Mouse (Mus musculus) embryonic facial prominence, embryonic 12.5 days (tissue): ENCODE data around the gene Dusp22. TPM values are rescaled to one million over a fixed set of nuclear protein-coding genes. Genes with fewer than 3 reads are reported as not detected.

Source experiments
- ATAC-seq: fragments of 200-750 bp; cut with Nextera tagmentation; 2 replicates; pipeline ENCODE4 v1.8.0; 2017; ENCODE audit not compliant: insufficient number of reproducible peaks, insufficient read depth, low FRiP score, low TSS enrichment
- H3K27ac ChIP-seq: fragments of 300-500 bp; sonication (generic); 2 replicates; pipeline ENCODE4 v1.5.1; 2016; ENCODE audit warnings: mild to moderate bottlenecking
- H3K27me3 ChIP-seq: fragments of 300-500 bp; sonication (generic); 2 replicates; pipeline ENCODE4 v1.6.1; 2016; ENCODE audit warnings: mild to moderate bottlenecking, moderate library complexity
- H3K36me3 ChIP-seq: fragments of 300-500 bp; sonication (generic); 2 replicates; pipeline ENCODE4 v1.6.1; 2016; ENCODE audit warnings: mild to moderate bottlenecking
- H3K4me1 ChIP-seq: fragments of 300-500 bp; sonication (generic); 2 replicates; pipeline ENCODE4 v1.6.1; 2016
- H3K4me2 ChIP-seq: fragments of 300-500 bp; sonication (generic); replicated peaks from 2 replicates; pipeline ENCODE4 v1.6.1; 2016; ENCODE audit warnings: mild to moderate bottlenecking, moderate library complexity
- H3K4me3 ChIP-seq: fragments of 300-500 bp; sonication (generic); 2 replicates; pipeline ENCODE4 v1.5.1; 2016; ENCODE audit warnings: mild to moderate bottlenecking
- H3K9ac ChIP-seq: fragments of 300-500 bp; sonication (generic); 2 replicates; pipeline ENCODE4 v1.6.1; 2016; ENCODE audit warnings: mild to moderate bottlenecking, moderate library complexity
- H3K9me3 ChIP-seq: fragments of 300-500 bp; sonication (generic); 2 replicates; pipeline ENCODE4 v1.6.1; 2016; ENCODE audit warnings: mild to moderate bottlenecking, moderate library complexity
- WGBS: fragments of 180-500 bp; shearing (Covaris S2); methylation state at CpG from one replicate; pipeline ENCODE4 v1.1.7; 2016; 5-methylcytosine and 5-hydroxymethylcytosine counted together
- polyA plus RNA-seq: library from polyadenylated mRNA; unstranded; fragments of >200 nt; fragmentation: Nextera tagmentation; extraction: Ambion mirVana; gene quantifications from 2 replicates; pipeline ENCODE4 v1.2.1, GENCODE M21; 2016

Dusp22 gene
- polyA plus RNA-seq, 1 experiment from 2014 or later, result 26.1 TPM

DNA sequence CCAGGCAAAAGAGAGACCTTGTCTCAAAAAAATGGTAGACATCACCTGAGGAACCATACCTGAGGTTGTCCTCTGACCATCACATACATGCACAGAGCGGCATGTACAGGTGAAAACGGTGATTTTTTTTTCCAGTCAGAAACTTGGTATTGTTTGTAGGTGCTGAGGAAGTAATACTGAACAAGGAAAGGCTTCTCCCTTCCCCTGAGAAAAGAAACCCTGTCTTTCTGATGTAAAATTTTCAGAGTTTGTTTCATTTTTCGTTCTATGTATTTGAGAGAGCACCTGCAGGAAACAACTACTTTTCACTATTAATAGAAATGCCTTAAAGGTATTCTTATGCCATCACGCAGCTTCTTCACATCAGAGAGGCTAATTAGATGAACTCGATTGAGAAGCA is 19.0 kb downstream of the Dusp22 start:
- Histone ChIP-seq H3K4me3 (no peak overlapping the region), H3K27me3 (no peaks in the 10 kb centered on the region), H3K4me2 (no peak overlapping the region), H3K9ac (no peak overlapping the region), H3K27ac (no peak overlapping the region), H3K36me3 (no peaks in the 10 kb centered on the region; the same call in 1 of the 2 replicates), H3K9me3 (no peaks in the 10 kb centered on the region), H3K4me1 (no peaks in the 10 kb centered on the region)
- ATAC-seq, result no peak
- WGBS, result 93% methylated on average over 5 of the region's 5 CpGs

DNA sequence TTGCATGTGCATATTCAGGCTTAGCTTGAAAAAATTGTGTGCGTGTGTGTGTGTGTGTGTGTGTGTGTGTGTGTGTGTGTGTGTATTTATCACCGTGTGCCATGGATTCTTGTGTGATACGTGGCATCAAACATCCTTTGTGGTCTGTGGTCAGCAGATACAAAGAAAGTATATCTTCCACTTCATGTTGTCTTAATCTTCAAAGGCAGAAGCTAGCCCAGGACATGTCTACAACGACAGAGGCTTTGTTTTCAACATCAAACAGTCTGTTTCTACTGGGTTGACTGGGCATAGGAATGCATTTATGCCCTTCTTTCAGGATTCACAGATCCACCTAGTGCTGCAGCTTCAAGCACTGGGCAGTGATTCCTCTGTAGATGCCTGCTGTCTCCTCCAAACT is 22.1 kb downstream of the Dusp22 start:
- Histone ChIP-seq H3K27me3 (no peaks in the 10 kb centered on the region), H3K4me2 (no peak overlapping the region), H3K36me3 (no peaks in the 10 kb centered on the region), H3K9me3 (no peaks in the 10 kb centered on the region), H3K4me3 (no peak overlapping the region), H3K27ac (no peak overlapping the region), H3K4me1 (no peaks in the 10 kb centered on the region), H3K9ac (no peak overlapping the region)
- no peak for ATAC-seq
- 86% methylated on average over 4 of the region's 4 CpGs for WGBS

DNA sequence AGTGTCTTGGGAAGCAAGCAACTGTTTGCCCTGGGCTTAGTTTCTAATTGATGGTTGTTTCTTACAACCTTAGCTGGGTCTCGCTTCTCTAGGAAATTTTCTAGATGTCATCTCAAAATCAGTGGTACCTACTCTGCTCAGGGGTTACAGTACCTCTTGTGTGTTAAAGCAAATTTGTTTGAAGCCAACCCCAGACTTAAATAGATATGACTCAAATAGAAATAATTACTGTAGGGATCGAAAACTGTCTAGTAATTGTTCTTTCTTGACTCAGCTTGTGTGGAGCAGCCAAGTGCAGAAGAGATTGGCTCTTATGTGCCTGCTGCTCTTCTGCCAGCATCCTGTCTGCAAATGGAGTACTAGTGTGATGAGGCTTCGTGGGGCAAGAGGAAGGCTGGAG is 22.5 kb downstream of the Dusp22 start:
- Histone ChIP-seq H3K4me3 (no peak overlapping the region), H3K36me3 (no peaks in the 10 kb centered on the region)
- WGBS, result 86% methylated on average over 3 of the region's 3 CpGs

DNA sequence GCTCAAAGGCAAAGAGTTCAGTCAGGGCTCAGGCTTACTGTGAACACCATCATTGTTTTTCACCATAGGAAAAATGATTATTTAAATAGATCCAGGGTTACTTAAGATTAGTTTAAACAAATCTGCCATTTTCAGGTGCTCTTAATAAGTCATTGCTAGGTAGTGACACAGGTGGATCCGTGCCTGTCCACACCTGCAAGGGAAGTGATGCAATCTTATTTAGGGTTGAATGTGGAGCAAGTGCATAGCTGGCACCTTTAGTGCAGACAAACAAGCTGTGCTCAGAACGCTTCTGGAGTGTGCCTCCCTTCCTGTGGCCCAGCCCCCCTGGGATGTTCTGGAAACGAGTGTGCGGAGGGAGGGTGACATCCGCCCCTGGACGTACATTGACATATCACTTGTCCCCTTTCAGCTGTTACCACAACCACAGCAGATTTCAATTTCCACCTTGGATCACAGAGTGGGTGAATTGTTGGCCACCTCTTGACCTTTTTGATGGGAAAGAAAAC is 24.9 kb downstream of the Dusp22 start:
- no peaks in the 10 kb centered on the region for H3K4me1 ChIP-seq
- no peaks in the 10 kb centered on the region for H3K9me3 ChIP-seq
- H3K9ac ChIP-seq, result no peak overlapping the region
- ATAC-seq, result no peak
- H3K4me3 ChIP-seq, result no peak overlapping the region
- H3K4me2 ChIP-seq, result no peak overlapping the region
- WGBS, result 66% methylated on average over 6 of the region's 6 CpGs
- H3K36me3 ChIP-seq, result no peaks in the 10 kb centered on the region
- no peaks in the 10 kb centered on the region for H3K27me3 ChIP-seq
- no peak overlapping the region for H3K27ac ChIP-seq

More for the DNA sequence above, 22.5 kb downstream of the Dusp22 start:
- no peak for ATAC-seq
- no peaks in the 10 kb centered on the region for H3K4me1 ChIP-seq
- no peak overlapping the region for H3K9ac ChIP-seq
- no peaks in the 10 kb centered on the region for H3K9me3 ChIP-seq
- H3K27ac ChIP-seq, result no peak overlapping the region
- no peaks in the 10 kb centered on the region for H3K27me3 ChIP-seq
- H3K4me2 ChIP-seq, result no peak overlapping the region

DNA sequence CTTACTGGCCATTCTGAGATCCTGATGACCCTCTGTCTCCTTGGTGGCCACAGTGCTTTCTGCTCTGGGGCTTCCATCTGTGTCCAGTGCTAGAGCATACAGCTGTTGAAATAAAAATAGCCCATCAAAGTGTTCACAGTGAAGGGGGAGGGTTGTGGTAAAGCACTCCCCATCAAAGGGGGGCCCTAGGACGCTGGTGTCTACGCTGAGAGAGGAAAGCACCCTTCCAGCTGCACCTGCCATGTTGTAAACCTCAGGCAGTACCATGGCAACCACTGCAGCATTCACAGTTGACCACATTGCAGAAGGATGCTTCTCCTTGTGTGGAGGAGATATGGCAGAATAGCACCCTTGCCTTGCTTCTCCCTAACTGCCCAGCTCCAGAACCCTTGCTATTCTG is 26.2 kb downstream of the Dusp22 start:
- Histone ChIP-seq H3K36me3 (no peaks in the 10 kb centered on the region), H3K27ac (no peak overlapping the region), H3K9me3 (no peaks in the 10 kb centered on the region), H3K27me3 (no peaks in the 10 kb centered on the region), H3K4me3 (no peak overlapping the region), H3K4me2 (no peak overlapping the region), H3K9ac (no peak overlapping the region), H3K4me1 (no peaks in the 10 kb centered on the region)
- WGBS, result 73% methylated on average over 2 of the region's 2 CpGs
- no peak for ATAC-seq

DNA sequence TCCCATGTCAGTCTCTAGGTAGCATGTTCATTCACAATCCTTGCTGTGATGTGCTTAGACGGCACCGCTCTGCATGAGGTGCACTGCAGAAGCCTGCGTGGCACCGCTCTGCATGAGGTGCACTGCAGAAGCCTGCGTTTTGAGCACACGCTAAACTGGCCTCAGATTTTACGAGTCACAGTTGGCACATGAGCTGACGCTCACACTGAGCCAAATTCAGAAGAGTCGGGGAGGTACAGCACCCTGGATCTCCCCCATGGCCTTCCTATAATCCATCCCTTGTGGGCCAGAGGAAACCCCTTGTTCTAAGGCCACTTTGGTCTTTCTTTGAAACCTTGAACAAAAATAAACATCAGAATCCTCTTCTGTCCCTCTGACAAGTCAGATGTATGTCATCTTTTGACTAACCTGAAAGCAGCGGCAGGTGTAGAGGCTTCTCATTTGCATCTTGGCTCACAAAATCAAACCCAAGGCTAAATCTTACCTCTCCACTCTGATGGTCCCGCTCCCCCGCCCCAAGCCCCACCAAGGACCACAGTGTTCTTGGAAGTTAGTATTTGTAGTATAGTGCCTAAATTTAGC is 28.3 kb downstream of the Dusp22 start:
- no peaks in the 10 kb centered on the region for H3K4me1 ChIP-seq
- no peak overlapping the region for H3K4me2 ChIP-seq
- no peaks in the 10 kb centered on the region for H3K27me3 ChIP-seq
- 91% methylated on average over 12 of the region's 12 CpGs for WGBS
- H3K9ac ChIP-seq, result no peak overlapping the region
- H3K9me3 ChIP-seq, result no peaks in the 10 kb centered on the region
- no peak overlapping the region for H3K4me3 ChIP-seq
- H3K27ac ChIP-seq, result no peak overlapping the region
- no peaks in the 10 kb centered on the region for H3K36me3 ChIP-seq
- ATAC-seq, result no peak

DNA sequence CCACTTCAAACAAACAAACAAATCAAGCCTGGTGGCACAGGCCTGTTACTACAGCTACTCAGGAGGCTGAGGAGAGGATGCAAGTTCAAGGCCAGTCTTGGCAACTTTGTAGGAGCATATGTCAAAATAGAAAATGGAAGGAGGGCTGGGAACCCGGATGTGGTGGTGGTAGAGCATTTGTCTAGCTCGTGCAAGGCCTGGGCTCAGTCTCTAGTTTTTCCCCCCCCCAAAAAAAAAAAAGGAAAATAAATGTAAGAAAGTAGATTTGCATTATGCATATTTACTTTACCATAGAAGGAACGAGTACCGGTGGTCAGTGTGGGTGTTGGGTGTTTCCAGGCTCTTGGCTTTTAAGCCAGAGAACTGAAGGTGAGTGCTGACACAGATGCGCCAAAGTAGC is 29.7 kb downstream of the Dusp22 start:
- Histone ChIP-seq H3K4me1 (no peaks in the 10 kb centered on the region), H3K27ac (no peak overlapping the region), H3K4me2 (no peak overlapping the region), H3K36me3 (no peaks in the 10 kb centered on the region), H3K27me3 (no peaks in the 10 kb centered on the region), H3K4me3 (no peak overlapping the region), H3K9me3 (no peaks in the 10 kb centered on the region), H3K9ac (no peak overlapping the region)
- WGBS, result 88% methylated on average over 5 of the region's 5 CpGs
- ATAC-seq, result no peak

DNA sequence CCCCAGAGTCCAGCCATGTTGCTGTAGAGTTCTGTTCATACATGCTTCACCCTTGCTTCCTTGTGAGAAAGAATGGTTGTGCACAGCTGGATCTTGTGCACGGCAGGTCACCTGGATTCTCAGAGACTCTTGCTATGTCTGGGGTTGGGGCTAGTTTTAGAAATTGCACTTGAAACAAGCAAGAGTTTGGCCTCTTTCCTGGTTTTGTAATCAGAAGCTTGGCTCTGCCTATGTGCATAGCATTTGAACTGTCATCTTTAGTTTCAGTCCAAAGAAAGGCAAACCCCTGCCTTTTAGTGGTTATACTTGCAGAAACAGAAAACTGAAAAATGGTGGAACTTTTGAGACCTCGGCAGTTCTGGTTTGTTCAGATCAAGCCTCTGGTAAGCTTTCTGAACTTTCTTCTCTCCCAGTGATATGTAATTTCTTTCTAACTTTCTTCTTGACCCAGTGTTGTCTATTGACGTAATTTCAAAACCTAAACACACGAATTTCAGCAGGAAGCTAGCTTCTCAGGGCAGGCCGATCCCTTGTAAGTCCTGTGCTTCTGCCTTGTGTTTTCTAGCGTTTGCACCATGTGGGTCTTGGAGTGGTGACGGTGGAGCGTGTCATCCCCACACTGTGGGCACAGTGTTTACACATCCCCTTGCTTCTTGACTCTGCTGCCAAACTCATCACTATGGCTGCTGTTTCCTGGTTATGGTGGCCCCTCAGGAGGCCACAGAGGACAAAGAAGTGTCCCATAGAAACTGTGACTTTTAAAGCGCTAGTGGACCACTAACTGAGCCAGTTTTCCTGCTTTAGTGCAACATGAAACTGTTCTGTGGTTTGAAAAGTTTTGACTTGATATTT is 31.9 kb downstream of the Dusp22 start:
- H3K36me3 ChIP-seq, result no peaks in the 10 kb centered on the region
- ATAC-seq, result no peak
- H3K9ac ChIP-seq, result no peak overlapping the region
- no peaks in the 10 kb centered on the region for H3K4me1 ChIP-seq
- H3K4me2 ChIP-seq, result no peak overlapping the region
- H3K27ac ChIP-seq, result no peak overlapping the region
- WGBS, result 81% methylated on average over 9 of the region's 9 CpGs
- H3K9me3 ChIP-seq, result no peaks in the 10 kb centered on the region
- H3K27me3 ChIP-seq, result no peaks in the 10 kb centered on the region
- H3K4me3 ChIP-seq, result no peak overlapping the region

DNA sequence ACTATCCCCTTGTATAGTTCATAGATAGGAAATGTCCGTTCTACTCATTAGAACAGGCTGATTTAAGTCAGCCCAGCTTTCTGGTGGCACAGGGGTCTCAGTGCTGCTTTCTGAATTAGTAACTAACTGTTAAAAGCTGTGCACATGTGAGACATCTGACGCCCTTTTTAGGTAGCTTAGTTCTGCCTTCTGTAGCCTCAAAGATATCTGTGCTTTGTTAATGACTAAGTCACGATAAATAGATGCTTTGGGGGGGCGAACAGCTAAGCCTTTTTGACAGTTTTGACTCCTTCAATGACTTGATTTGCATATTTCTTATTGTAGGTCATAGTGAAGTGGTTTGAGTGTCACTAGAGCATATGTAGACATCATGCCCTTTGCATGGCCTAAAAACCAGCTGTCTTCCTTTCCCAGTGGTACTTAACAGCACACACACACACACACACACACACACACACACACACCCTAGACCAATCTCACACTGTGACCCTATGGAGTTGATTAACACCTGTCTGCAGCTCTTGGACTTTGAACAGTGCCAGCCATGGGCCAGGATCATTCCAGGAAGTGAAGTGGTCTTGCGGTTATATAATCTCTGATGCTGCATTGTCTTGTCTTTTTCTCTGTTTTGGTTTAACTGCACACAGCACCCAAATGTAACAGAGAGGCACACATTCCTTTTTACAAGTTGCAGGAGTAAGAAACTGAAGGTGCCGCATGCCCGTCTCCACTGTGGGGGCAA is 33.0 kb downstream of the Dusp22 start:
- 84% methylated on average over 7 of the region's 7 CpGs for WGBS
- H3K27me3 ChIP-seq, result no peaks in the 10 kb centered on the region
- ATAC-seq, result no peak
- no peaks in the 10 kb centered on the region for H3K36me3 ChIP-seq
- H3K9me3 ChIP-seq, result no peaks in the 10 kb centered on the region
- no peaks in the 10 kb centered on the region for H3K4me1 ChIP-seq
- H3K4me2 ChIP-seq, result no peak overlapping the region
- no peak overlapping the region for H3K4me3 ChIP-seq
- no peak overlapping the region for H3K27ac ChIP-seq
- no peak overlapping the region for H3K9ac ChIP-seq

DNA sequence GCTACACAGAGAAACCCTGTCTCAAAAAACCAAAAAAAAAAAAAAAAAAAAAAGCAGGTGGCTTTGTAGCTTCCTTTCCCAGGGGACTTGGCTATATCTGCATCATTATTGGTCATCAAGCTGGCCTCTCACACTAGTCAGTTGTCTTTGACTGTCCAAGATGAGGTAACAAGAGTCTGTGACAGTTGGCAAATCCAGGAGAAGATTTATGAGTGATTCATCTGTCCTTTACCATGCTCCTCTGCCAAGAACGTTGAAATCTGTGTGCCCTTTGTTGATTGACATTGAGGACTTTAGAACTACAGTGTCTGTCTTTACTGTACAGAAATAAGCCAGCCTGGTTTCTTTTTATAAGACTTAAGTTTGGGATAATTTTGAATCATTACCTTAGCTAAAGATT is 35.4 kb downstream of the Dusp22 start:
- H3K4me2 ChIP-seq, result no peak overlapping the region
- WGBS, result 61% methylated on average over 1 of the region's 1 CpGs
- no peaks in the 10 kb centered on the region for H3K36me3 ChIP-seq
- no peaks in the 10 kb centered on the region for H3K4me1 ChIP-seq
- no peak overlapping the region for H3K9ac ChIP-seq
- H3K27me3 ChIP-seq, result no peaks in the 10 kb centered on the region
- H3K27ac ChIP-seq, result no peak overlapping the region
- no peak overlapping the region for H3K4me3 ChIP-seq
- ATAC-seq, result no peak
- H3K9me3 ChIP-seq, result no peaks in the 10 kb centered on the region

DNA sequence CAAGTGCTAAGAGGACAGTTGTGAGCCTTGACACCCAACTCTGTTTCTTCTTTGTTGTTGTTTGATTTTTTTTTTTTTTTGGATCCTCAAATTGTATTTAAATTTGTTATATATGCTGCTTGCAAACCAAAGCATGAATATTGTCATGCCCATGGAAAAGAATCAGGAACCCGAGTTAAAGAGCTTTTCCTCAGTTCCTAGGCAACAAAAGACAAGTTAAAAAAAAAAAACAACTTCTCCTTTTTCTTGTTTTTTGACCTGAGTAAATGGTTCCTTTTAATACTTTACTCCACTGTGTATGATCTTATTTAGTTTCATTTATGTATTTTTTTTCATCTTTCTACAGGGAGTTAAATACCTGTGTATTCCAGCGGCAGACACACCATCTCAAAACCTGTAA is 36.1 kb downstream of the Dusp22 start:
- no peak overlapping the region for H3K27ac ChIP-seq
- no peak for ATAC-seq
- no peaks in the 10 kb centered on the region for H3K27me3 ChIP-seq
- H3K9ac ChIP-seq, result no peak overlapping the region
- no peaks in the 10 kb centered on the region for H3K9me3 ChIP-seq
- H3K4me3 ChIP-seq, result no peak overlapping the region
- no peak overlapping the region for H3K4me2 ChIP-seq
- 82% methylated on average over 2 of the region's 2 CpGs for WGBS
- no peaks in the 10 kb centered on the region for H3K36me3 ChIP-seq
- no peaks in the 10 kb centered on the region for H3K4me1 ChIP-seq

DNA sequence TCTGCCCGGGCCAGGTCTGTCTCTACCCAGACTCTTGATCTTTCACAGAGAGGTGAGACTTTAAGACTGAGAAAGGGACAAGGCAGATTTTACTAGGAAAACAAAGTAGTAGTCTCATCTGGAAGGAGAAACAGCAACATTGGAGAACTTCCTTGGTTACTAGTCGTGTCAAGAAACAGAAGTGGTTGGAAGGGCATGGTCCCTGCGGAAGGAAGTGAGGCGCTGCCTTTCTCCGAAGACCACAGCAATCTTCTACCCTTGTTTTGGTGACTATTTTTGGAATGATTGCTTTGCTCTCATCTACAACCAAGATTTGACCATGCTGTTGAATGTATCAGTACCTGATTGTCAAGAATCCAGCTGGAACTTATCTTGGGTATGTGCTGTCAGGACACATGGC is 38.1 kb downstream of the Dusp22 start:
- Histone ChIP-seq H3K27me3 (no peaks in the 10 kb centered on the region), H3K4me3 (no peak overlapping the region), H3K27ac (no peak overlapping the region), H3K9ac (no peak overlapping the region), H3K4me1 (no peaks in the 10 kb centered on the region), H3K36me3 (no peaks in the 10 kb centered on the region), H3K4me2 (no peak overlapping the region), H3K9me3 (no peaks in the 10 kb centered on the region)
- no peak for ATAC-seq
- 93% methylated on average over 5 of the region's 5 CpGs for WGBS
